Mouse (Mus musculus): Measurements from ENCODE around the gene Isyna1. TPM values are rescaled to one million over a fixed set of nuclear protein-coding genes. Genes with fewer than 3 reads are reported as not detected.

The Isyna1 gene
- polyA plus RNA-seq (2012; rRNA removed) = 87.0 and 171 TPM in 2 replicates

DNA sequence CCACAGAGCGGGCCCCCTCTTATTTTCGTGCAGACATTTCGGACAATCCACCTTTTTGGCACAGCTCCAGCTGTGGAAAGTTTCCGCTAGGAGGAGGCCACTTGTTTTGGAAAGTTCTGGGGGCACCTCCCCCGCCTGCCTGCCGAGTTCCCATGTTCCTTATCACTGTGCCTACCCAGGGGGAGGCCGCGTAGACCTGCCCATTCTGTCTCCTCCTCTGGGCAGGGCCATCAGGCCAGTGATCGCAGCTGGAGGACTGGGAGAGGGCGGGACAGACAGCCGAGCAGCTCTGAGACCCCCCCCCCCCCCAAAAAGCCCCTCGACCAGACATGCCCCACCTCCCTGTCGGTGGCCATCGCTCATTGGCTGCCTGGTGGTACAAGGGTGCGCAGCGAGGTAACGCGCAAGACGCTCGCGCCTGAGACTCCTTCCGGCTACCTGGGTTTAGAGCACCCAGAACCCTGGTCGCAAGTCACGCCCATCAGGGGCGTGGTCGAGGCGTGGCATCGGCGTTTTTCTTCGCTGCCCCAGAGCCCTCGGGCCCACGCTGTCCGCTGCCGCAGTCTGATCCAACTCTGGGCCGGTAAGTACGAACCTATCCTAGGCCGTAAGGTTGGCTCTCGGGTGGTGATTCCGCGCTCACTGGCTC lies at the start of gene Isyna1:
Gene Isyna1 (plus strand): TSS at position 413 of the 649 bp plus-strand sequence.

DNA sequence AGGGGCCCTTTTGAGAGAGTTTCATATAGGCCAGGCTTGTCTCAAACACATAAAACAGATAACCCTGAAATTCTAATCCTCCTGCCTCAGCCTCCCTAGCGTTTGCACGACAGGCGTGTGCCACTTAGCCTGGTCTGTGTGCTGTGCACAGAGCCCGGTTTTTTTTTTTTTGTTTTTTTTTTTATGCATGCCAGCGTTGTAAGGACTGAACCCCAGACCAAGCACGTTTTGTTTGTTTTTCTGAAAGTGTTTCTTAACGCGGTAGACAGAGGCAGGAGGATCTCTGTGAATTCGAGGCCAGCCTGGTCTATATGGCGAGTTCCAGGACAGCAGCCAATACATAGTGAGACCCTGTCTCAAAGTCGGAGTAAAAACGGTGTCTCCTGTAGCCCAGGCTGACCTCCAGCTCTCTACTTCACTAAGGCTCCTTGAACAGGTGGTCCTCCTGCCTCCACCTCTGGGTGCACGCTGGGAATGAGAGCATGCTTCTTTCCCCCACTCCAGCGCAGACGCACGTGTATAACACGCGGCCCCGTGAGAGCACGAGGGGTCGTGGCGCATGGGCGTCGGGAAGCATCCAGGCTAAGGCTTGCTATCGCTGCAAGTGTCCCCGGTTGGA lies 14.7 kb downstream of the Isyna1 start, which contains the start of gene Ssbp4:
Gene Ssbp4 (minus strand): TSS at position 124 of the 619 bp plus-strand sequence.

DNA sequence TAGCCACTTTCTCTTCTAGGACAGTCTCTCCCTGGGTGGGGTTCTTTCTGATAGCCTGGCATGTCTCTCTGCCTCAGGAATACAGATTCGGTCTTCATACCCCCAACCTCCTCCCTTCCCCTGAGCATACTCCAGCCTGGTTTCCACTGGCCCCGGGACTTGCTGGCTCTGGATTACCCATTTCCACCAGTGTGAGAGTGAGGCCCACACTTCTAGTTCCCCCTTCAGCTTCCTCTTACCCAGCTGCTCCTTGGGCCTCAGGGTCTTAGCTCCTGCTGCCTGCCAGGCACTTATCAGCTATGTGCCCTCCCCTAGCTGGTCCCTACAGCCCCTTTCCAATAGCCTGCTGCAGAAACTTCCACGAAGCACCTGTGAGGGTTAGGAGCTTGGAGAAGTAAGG lies 21.7 kb downstream of the Isyna1 start, which contains the start of gene Lrrc25:
Gene Lrrc25 (plus strand): TSS at position 262 of the 400 bp plus-strand sequence.

DNA sequence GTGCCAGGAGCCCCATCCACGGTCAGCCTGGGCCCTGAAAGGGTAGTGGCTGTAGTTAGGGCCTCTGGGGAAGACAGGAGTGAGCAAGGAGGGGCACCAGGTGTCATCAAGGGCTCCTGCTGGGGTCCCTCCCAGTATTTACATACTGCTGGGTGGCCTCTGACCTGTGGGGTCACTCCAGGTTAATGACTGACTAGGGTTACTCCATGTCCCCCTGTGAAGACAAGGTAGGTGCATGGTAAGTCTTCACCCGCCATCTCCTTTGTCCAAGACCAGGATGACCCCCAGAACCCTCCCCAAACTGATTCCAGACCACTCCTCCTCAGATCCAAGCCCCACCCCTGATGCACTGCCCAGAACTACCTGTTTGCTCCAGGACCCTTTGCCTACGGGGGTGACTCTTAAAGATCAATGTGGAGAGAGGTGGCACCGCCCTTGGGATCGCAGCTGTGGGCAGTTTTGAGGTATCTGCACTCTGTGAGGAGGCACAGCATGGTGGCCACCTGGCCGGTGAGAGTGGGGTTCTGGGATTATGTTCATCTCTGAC lies 38.2 kb downstream of the Isyna1 start, which contains the start of gene Gdf15:
Gene Gdf15 (minus strand): TSS at position 111 of the 547 bp plus-strand sequence.

Other genes with a start within 250 kb of the Isyna1 start
- 39.3 and 42.0 TPM in 2 replicates for gene Upf1, start 241.1 kb upstream of the Isyna1 start, polyA plus RNA-seq (2012; rRNA removed)
- 0.28 and 0.31 TPM in 2 replicates for gene Comp, start 220.8 kb upstream of the Isyna1 start, polyA plus RNA-seq (2012; rRNA removed)
- 17.0 and 25.5 TPM in 2 replicates for gene Crtc1, start 154.8 kb upstream of the Isyna1 start, polyA plus RNA-seq (2012; rRNA removed)
- 21.7 and 29.7 TPM in 2 replicates for gene Klhl26, start 117.4 kb upstream of the Isyna1 start, polyA plus RNA-seq (2012; rRNA removed)
- 6.5 and 11.6 TPM in 2 replicates for gene Tmem59l, start 107.0 kb upstream of the Isyna1 start, polyA plus RNA-seq (2012; rRNA removed)
- gene Crlf1, start 101.2 kb upstream of the Isyna1 start, polyA plus RNA-seq (2012; rRNA removed) = 1.8 and 19.1 TPM in 2 replicates
- gene Rex1bd, start 87.6 kb upstream of the Isyna1 start, polyA plus RNA-seq (2012; rRNA removed) = 128 and 152 TPM in 2 replicates
- 1,236 and 2,029 TPM in 2 replicates for gene Uba52, start 83.6 kb upstream of the Isyna1 start, polyA plus RNA-seq (2012; rRNA removed)
- gene Fkbp8, start 66.6 kb upstream of the Isyna1 start, polyA plus RNA-seq (2012; rRNA removed) = 333 and 368 TPM in 2 replicates
- gene Kxd1, start 66.4 kb upstream of the Isyna1 start, polyA plus RNA-seq (2012; rRNA removed) = 45.2 and 45.4 TPM in 2 replicates
- gene Ell, start 54.9 kb upstream of the Isyna1 start, polyA plus RNA-seq (2012; rRNA removed) = 18.0 and 24.2 TPM in 2 replicates
- gene Ssbp4, start 14.5 kb downstream of the Isyna1 start, polyA plus RNA-seq (2012; rRNA removed) = 81.3 and 117 TPM in 2 replicates
- gene Lrrc25, start 21.8 kb downstream of the Isyna1 start, polyA plus RNA-seq (2012; rRNA removed) = 0.88 and 1.00 TPM in 2 replicates
- 0.32 and 0.54 TPM in 2 replicates for gene Gdf15, start 38.1 kb downstream of the Isyna1 start, polyA plus RNA-seq (2012; rRNA removed)
- 61.8 and 88.1 TPM in 2 replicates for gene Pgpep1, start 66.0 kb downstream of the Isyna1 start, polyA plus RNA-seq (2012; rRNA removed)
- 217 and 299 TPM in 2 replicates for gene Lsm4, start 78.9 kb downstream of the Isyna1 start, polyA plus RNA-seq (2012; rRNA removed)
- 179 and 228 TPM in 2 replicates for gene Jund, start 104.6 kb downstream of the Isyna1 start, polyA plus RNA-seq (2012; rRNA removed)
- gene Iqcn, start 109.1 kb downstream of the Isyna1 start, polyA plus RNA-seq (2012; rRNA removed) = 0.04 and 0.05 TPM in 2 replicates
- gene Gm3336, start 124.2 kb downstream of the Isyna1 start, polyA plus RNA-seq (2012; rRNA removed) = 0.06 TPM in 1 of 2 replicates, not detected in the other
- 0.82 and 0.89 TPM in 2 replicates for gene Pde4c, start 129.3 kb downstream of the Isyna1 start, polyA plus RNA-seq (2012; rRNA removed)
- 28.0 and 50.3 TPM in 2 replicates for gene Rab3a, start 160.3 kb downstream of the Isyna1 start, polyA plus RNA-seq (2012; rRNA removed)
- 18.0 and 20.3 TPM in 2 replicates for gene Mpv17l2, start 166.6 kb downstream of the Isyna1 start, polyA plus RNA-seq (2012; rRNA removed)
- gene Pik3r2, start 182.3 kb downstream of the Isyna1 start, polyA plus RNA-seq (2012; rRNA removed) = 73.4 and 81.4 TPM in 2 replicates
- 19.0 and 27.4 TPM in 2 replicates for gene Mast3, start 210.7 kb downstream of the Isyna1 start, polyA plus RNA-seq (2012; rRNA removed)
- 0.06 and 0.08 TPM in 2 replicates for gene Il12rb1, start 214.1 kb downstream of the Isyna1 start, polyA plus RNA-seq (2012; rRNA removed)
- 20.3 and 21.5 TPM in 2 replicates for gene Arrdc2, start 245.3 kb downstream of the Isyna1 start, polyA plus RNA-seq (2012; rRNA removed)